Mouse (Mus musculus) adrenal gland, postnatal 14 days (tissue): ENCODE data around the gene Rgsl1. TPM values are rescaled to one million over a fixed set of nuclear protein-coding genes. Genes with fewer than 3 reads are reported as not detected.
A peak's percentile ranks its signal among the peaks of the same experiment; 100 is the strongest.
"Not testable (repeated sequence)": the region's sequence is repeated elsewhere in the genome, so short reads cannot be mapped to it uniquely, and the experiment has no call there.

Experiments used
- DNase-seq: peaks from one replicate; pipeline ENCODE4 v3.0.0; 2021; ENCODE audit warnings: mixed read lengths
- long read RNA-seq, 2 experiments: library from polyadenylated mRNA; stranded (forward); transcript quantifications; one replicate each; pipeline ENCODE4 v2.0.0; 2021
- total RNA-seq: library from RNA; stranded (reverse); gene quantifications from 2 replicates; pipeline ENCODE4 v1.2.3, GENCODE M21; 2021

The Rgsl1 gene
- total RNA-seq: 0.30 TPM in 1 of 2 replicates, not detected in the other
- long read RNA-seq, experiment 1, partial matches to known transcripts: 1 of 1 reads
- long read RNA-seq, experiment 1, other reads (novel, unspliced or antisense): 0 of 1 reads
- long read RNA-seq, experiment 2: 0 reads

- no peak for DNase-seq
Observed at GRCm38 (mm10) chr1:153844042-153844441, at the start of gene Rgsl1. Rgsl1 (minus strand) TSS chr1:153844142.

DNA sequence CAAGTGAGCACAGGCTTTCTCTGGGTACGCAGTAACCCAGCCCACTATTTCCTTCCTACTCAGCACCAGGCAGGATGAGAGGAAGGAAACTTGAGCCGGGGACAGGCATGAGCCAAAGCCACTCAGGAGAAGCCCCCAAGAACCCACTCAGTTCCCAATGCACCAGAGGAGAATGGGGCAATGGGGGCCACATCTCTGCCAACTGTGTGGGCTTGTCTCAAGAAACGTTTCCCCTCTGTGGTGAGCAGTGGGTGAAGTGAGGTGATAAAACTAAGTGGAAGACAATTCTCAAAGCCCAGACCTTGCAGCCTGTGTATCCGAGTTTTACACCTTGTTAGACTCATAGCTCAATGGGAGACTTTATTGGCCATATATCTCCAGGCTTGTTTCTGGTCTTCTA lies 47.5 kb upstream of the Rgsl1 start, which contains the start of gene Teddm1a:
Gene Teddm1a, plus strand, starts transcription at position 301 of the 400 bp plus-strand sequence.
- DNase-seq: no peak

GRCm38 (mm10) chr1:153890121-153890520 lies 46.2 kb upstream of the Rgsl1 start:
- DNase-seq: no peak

DNA sequence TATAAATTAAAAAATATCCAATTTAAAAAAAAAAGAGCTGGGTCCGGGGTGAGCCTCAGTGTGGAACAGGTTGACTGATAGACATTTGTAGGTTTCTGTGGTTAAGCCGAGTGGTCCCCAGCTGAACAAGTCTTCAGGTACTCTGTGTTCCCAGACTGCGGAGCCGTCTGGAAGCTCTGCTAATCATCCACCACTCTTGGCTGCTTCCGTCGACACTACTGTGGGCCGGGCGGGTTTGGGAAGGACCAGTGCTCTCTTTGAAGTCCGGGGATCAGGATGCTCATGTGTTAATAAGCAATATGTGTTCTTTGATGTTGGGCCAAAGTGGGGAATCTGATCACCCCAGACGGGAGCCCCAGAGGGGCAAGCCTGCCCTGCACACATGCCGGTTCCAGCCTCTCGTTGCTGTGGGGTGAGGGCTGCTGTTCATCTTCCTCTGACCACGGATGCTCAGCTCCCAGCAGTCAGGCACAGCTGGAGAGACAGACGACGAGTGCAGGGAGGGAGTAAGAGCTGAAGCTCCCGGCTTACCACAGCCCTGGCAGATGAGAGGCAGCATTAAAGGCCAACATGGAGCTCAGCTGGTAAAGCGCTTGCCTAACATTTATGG lies 42.2 kb upstream of the Rgsl1 start:
- DNase-seq: no peak

GRCm38 (mm10) chr1:153880391-153880790 lies 36.4 kb upstream of the Rgsl1 start:
- DNase-seq: not testable (repeated sequence)

- DNase-seq: no peak
Observed at GRCm38 (mm10) chr1:153874045-153874444, 30.1 kb upstream of the Rgsl1 start, which contains the start of gene Teddm1b. Teddm1b (plus strand) TSS chr1:153874345.

DNA sequence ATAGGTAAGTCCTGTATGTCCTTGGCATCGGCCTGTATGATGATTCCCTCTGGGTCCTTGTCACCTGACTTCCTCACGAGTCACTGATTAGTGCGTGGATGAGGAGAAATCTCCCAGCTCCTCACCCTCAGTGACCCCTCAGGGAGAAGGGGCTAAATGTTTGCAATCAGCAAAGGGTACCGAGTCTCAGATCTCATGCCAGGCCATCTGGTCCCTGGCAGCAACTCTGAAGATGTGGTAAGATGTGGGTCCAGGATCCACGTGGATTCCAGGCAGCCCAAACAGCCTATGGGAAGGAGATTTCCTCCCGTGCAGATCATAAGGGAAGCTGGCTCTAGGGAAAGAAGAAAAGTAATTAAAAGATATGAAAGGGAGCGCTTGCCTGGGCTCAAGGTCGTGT lies 12.0 kb upstream of the Rgsl1 start:
- no peak for DNase-seq

DNA sequence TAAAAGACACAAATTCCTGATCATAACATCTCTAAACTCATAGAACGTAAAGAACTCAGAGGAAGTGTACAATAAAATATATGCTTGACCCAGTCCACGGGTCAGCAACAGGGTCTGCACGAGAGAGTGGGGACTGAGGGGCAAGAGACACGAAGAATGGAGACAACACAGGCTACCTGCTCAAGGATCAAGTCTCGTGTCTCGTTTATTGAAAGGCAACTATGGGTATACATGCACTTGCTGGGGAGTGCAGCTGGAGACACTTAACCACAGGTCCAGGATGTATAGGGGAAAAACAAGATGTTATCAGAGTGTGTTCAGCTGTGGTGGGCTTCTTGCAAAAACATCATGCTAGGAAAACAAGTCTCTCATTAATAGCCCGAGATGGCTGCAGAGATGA lies 8.8 kb upstream of the Rgsl1 start:
- not testable (repeated sequence) for DNase-seq

GRCm38 (mm10) chr1:153846867-153847266 lies 2.9 kb upstream of the Rgsl1 start:
- no peak for DNase-seq

DNA sequence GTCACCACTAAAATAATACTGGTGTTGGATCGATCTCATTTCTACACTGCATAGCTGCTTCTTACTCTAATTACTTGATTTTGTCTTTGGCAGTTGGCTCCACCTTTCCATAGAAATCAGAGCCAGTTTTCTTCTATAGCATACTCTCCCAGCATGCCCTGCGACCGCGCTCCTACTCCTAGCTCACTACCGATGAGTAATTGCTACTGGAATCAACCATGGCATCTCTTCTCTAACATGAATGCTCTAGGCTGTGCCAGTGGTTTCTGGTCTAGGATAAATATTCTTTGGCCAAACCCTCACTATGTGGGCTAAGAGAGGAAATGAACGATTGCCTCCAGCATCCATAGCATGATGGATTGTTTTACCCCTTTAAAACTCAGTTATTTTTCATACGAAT lies 2.5 kb upstream of the Rgsl1 start:
- no peak for DNase-seq

DNA sequence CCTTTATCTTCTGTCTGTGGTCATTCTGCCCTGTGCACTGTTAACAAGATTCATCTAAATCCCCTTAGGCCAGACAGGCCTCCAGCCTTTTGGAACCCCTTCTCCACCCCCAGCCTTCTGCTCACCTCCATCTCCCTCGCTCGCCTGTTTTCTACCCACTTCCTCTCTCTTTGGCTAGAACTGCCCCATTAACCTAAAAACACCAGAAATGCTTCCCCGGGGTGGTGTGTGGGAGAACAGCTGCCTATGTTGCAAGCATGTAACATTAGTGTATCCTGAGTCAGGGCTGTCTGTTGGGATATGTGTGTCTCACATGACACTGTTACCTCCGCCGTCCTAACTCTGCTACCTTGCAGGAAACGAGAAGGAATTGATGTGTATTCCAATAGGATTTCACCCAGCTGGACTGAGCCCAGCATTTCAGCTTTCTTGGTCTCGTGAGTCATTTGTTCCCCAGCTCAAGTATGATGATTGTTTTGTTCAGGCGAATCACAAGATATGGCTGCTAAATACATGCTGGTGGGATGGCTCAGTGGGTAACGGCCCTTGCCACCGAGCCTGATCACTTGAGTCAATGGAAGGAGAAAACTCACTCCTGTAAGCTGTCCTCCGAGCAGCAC lies 1.7 kb downstream of the Rgsl1 start:
- DNase-seq: no peak

GRCm38 (mm10) chr1:153836036-153836435 lies 7.9 kb downstream of the Rgsl1 start:
- no peak for DNase-seq

GRCm38 (mm10) chr1:153830746-153831145 lies 13.2 kb downstream of the Rgsl1 start:
- peak; percentile 51 for DNase-seq

DNA sequence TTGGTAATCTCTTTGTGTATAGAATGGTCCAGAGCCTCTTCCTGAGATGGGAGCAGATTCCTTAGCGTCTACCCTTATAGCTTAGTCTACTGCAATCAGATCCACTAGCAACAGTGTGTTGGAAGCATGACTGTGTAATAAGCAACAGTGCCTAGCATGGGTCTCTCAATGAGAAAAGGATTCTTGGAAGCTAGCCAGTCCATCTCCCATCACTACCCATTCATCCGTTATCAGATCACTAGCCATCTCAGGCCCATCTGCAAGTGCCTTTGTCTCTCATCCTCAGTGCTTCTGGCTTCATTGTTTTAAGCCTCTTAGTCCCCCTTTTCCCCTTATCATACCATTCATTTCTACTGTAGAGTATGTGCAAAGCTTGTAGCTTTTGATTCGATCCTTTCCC lies 23.7 kb downstream of the Rgsl1 start:
- no peak for DNase-seq

GRCm38 (mm10) chr1:153814278-153814677 lies 29.7 kb downstream of the Rgsl1 start:
- DNase-seq: no peak

DNA sequence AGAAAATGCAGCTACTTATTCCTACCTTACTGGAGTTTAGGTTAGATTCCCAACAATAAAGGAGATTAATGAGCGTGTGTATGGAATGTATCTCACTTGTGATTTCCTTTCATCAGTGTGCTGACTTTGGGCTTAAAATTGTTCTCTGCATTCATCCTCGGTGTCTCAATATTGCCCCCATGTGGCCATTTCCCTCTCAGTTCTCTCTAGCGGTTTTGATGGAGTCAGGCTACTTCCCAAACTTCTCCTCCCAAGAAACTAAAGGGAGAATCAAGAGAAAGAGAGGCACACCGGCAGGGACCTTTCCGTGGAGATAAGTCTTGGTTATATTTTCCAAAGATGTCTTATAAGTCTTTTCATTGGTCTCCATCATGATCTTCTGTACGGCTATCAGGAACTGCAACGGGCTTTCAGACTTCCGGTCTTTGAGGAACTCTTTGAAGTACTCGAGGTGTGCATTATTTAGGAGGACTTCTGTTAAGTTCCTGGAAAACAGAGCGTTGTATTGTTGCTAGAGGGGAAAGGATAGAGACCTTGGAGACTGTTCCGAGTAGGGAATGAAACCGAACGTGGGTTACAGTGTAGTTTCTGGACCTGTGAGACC lies 36.5 kb downstream of the Rgsl1 start:
- DNase-seq: peak; percentile 82

GRCm38 (mm10) chr1:153803530-153803929 lies 40.4 kb downstream of the Rgsl1 start:
- no peak for DNase-seq

- no peak for DNase-seq
Observed at GRCm38 (mm10) chr1:153802691-153803090, 41.3 kb downstream of the Rgsl1 start.

DNA sequence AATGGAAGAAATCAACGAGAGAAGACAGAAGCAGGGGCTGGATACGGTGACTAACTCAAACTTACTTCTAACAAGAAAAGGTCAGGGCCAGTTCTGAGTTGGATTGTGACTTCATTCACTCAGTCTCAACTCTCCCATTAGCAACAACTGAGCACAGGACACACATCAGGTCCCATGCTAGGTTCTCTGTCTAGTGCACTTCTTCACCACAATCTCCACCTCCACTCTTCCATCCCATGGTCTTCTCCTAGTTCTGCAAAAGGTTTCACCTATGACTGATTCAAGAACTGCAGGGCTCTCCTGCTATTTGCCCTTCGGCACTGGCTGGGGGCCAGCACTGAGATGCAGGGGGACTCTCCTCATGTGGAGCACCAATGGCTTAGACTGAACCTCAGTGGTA lies 49.7 kb downstream of the Rgsl1 start:
- DNase-seq: peak; percentile 21

DNA sequence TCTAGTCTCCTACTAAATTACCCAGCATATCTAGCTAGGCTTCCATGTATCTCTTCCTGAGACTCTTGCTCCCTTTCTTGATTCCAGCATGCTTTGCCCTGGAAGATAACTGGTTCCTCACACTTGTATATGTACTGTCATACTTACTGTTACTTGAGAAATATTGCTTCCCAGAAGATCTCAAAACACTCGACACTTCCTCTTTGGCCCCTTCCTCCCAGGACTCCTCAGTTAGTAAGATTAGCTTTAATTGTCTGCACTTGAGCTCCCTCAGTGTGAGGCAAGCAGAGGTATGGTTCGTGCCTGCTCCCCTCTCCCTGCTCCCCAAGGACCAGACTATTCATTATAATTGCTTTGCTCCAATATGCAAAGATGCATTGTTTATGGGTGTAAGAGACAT lies 53.2 kb downstream of the Rgsl1 start:
- DNase-seq: no peak

- no peak for DNase-seq
Observed at GRCm38 (mm10) chr1:153785608-153786007, 58.3 kb downstream of the Rgsl1 start.

GRCm38 (mm10) chr1:153783339-153783738 lies 60.6 kb downstream of the Rgsl1 start:
- DNase-seq: no peak

GRCm38 (mm10) chr1:153778205-153778604 lies 65.7 kb downstream of the Rgsl1 start:
- DNase-seq: no peak
